Mouse (Mus musculus) midbrain, embryonic 16.5 days (tissue): ENCODE results near the gene Rassf1. TPM values are rescaled to one million over a fixed set of nuclear protein-coding genes. Genes with fewer than 3 reads are reported as not detected.
A peak's percentile ranks its signal among the peaks of the same experiment; 100 is the strongest.

Experiments used
- ATAC-seq: fragments of 200-750 bp; cut with Nextera tagmentation; 2 replicates; pipeline ENCODE4 v1.8.0; 2017; ENCODE audit warnings: moderate TSS enrichment
- H3K27ac ChIP-seq: fragments of 300-500 bp; sonication (generic); 2 replicates; pipeline ENCODE4 v1.5.1; 2014; ENCODE audit warnings: mild to moderate bottlenecking, low read length, mixed read lengths
- H3K27me3 ChIP-seq: fragments of 300-500 bp; sonication (generic); 2 replicates; pipeline ENCODE4 v1.6.1; 2014; ENCODE audit warnings: low read depth, low read length, mixed read lengths; ENCODE audit not compliant: control insufficient read depth, insufficient read depth
- H3K36me3 ChIP-seq: fragments of 300-500 bp; sonication (generic); 2 replicates; pipeline ENCODE4 v1.6.1; 2014; ENCODE audit warnings: mild to moderate bottlenecking, low read length, moderate library complexity, mixed read lengths; ENCODE audit not compliant: control insufficient read depth, insufficient read depth
- H3K4me1 ChIP-seq: fragments of 300-500 bp; sonication (generic); 2 replicates; pipeline ENCODE4 v1.6.1; 2014; ENCODE audit warnings: mild to moderate bottlenecking, low read length, mixed read lengths; ENCODE audit not compliant: control insufficient read depth, insufficient read depth
- H3K4me2 ChIP-seq: fragments of 300-500 bp; sonication (generic); 2 replicates; pipeline ENCODE4 v1.6.1; 2014; ENCODE audit warnings: mild to moderate bottlenecking, low read length, mixed read lengths
- H3K4me3 ChIP-seq: fragments of 300-500 bp; sonication (generic); 2 replicates; pipeline ENCODE4 v1.5.1; 2014; ENCODE audit warnings: low read depth, mild to moderate bottlenecking, low read length, moderate library complexity, mixed read lengths
- H3K9ac ChIP-seq: fragments of 300-500 bp; sonication (generic); 2 replicates; pipeline ENCODE4 v1.6.1; 2014; ENCODE audit warnings: low read depth, low read length, mixed read lengths
- H3K9me3 ChIP-seq: fragments of 300-500 bp; sonication (generic); replicated peaks from 2 replicates; pipeline ENCODE4 v1.6.1; 2014; ENCODE audit warnings: mild to moderate bottlenecking, low read length, mixed read lengths; ENCODE audit not compliant: control insufficient read depth, poor library complexity, severe bottlenecking
- WGBS: fragments of 180-500 bp; shearing (Covaris S2); extraction: QIAGEN DNeasy Blood & Tissue Kit; methylation state at CpG from one replicate; pipeline ENCODE4 v1.1.7; 2014; 5-methylcytosine and 5-hydroxymethylcytosine counted together
- polyA plus RNA-seq: library from polyadenylated mRNA; unstranded; fragments of >200 nt; fragmentation: Nextera tagmentation; extraction: Ambion mirVana; gene quantifications from 2 replicates; pipeline ENCODE4 v1.2.1, GENCODE M21; 2015

The Rassf1 gene
- polyA plus RNA-seq, 1 experiment from 2014 or later = 49.4 TPM

DNA sequence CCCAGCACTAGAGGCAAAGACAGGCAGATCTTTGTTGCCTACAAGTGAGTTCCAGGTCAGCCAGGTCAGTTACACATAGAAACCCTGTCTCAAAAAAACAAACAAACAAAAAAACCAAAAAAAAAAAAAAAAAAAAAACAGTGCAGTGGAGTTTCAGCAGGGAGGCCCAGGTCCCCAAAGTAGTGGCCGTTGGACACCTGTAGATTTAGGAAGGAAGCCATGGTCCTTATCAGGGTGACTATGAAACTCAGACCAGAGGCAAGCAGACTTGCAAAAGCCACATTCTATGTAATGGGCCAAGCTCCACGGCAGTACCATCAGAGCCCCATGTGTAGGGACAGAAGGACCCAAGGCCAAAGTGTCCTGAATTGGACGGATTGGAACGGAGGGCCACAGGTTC, 30.2 kb downstream of the Rassf1 start:
- 76% methylated on average over 4 of the region's 4 CpGs for WGBS
- Histone ChIP-seq H3K4me3 (peak overlapping the region; percentile 47), H3K4me1 (peaks cover 18% of the 10 kb centered on the region), H3K4me2 (peak overlapping the region; percentile 97), H3K27ac (no peak overlapping the region), H3K27me3 (no peaks in the 10 kb centered on the region), H3K36me3 (0 out of 2 replicates have a peak, but pooled peaks cover 4% of the 10 kb centered on the region), H3K9ac (peak overlapping the region; percentile 75), H3K9me3 (no peaks in the 10 kb centered on the region)
- no peak for ATAC-seq

DNA sequence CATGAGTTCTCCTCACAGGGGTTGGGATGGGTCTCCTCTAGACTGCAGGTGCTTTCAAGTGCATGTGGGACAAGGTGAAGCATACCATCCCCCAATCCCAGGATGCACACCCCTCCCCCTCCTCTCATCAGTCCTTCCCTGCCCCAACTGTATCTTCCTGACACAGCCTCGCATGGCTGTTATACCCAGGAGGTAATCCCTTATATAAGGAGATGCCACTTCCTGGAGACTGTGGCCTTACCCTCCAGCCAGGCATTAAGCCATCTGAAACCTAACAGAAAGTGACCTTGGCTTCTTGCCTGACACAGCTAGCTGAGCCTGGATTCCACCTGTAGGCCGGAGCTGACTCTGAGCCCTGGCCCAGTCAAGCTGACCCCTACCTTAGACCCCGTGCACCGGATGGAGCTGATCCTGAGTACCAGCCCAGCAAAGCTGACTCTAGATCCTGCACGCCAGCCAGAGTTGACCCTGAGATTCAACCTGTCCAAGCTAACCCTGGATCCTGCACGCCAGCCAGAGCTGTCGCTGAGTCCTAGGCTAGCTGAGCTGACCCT, 31.2 kb downstream of the Rassf1 start:
- Histone ChIP-seq H3K4me3 (no peak overlapping the region), H3K9ac (no peak overlapping the region), H3K36me3 (0 out of 2 replicates have a peak, but pooled peaks cover 4% of the 10 kb centered on the region), H3K9me3 (no peaks in the 10 kb centered on the region), H3K27ac (no peak overlapping the region), H3K4me1 (peaks cover 20% of the 10 kb centered on the region), H3K4me2 (no peak overlapping the region), H3K27me3 (no peaks in the 10 kb centered on the region)
- ATAC-seq = no peak
- WGBS = 89% methylated on average over 7 of the region's 7 CpGs

DNA sequence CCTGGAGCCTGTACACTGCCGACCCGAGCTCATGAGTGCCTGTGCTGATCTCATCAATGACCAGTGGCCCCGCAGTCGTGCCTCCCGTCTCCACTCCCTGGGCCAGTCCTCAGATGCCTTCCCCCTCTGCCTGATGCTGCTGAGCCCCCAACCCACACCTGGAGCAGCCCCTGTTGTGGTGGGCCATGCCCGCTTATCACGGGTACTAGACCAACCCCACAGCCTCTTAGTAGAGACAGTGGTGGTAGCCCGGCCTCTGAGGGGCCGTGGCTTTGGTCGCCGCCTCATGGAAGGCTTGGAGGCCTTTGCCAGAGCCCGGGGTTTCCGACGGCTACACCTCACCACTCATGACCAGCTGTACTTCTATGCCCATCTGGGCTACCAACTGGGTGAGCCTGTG, 31.8 kb downstream of the Rassf1 start:
- no peak overlapping the region for H3K4me2 ChIP-seq
- WGBS = 92% methylated on average over 14 of the region's 14 CpGs

DNA sequence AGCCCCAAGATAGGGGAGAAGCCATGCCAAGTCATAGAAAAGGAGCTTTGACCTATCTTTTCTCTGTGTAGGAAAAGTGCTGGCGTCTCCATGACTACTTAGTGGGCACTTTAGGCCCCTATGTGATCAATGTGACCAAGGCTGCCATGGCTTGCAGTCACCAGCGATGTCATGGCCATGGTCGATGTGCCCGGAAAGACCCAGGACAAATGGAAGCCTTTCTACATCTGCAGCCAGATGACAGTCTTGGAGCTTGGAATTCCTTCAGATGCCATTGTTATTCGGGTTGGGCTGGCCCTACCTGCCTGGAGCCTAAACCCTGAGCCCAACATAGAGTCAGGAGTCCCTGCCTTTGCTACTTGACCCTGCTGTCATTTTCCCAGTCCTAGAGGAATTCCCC, 35.1 kb downstream of the Rassf1 start:
- Histone ChIP-seq H3K4me1 (peaks cover 19% of the 10 kb centered on the region), H3K27ac (no peak overlapping the region), H3K9me3 (no peaks in the 10 kb centered on the region), H3K36me3 (peaks cover 14% of the 10 kb centered on the region), H3K4me3 (no peak overlapping the region), H3K27me3 (no peaks in the 10 kb centered on the region), H3K4me2 (no peak overlapping the region), H3K9ac (no peak overlapping the region)
- 96% methylated on average over 5 of the region's 5 CpGs for WGBS
- ATAC-seq = no peak

More for the DNA sequence above, 31.8 kb downstream of the Rassf1 start:
- Histone ChIP-seq H3K36me3 (0 out of 2 replicates have a peak, but pooled peaks cover 4% of the 10 kb centered on the region), H3K4me3 (no peak overlapping the region), H3K27ac (no peak overlapping the region), H3K27me3 (no peaks in the 10 kb centered on the region), H3K9ac (no peak overlapping the region), H3K4me1 (peaks cover 23% of the 10 kb centered on the region), H3K9me3 (no peaks in the 10 kb centered on the region)
- no peak for ATAC-seq

DNA sequence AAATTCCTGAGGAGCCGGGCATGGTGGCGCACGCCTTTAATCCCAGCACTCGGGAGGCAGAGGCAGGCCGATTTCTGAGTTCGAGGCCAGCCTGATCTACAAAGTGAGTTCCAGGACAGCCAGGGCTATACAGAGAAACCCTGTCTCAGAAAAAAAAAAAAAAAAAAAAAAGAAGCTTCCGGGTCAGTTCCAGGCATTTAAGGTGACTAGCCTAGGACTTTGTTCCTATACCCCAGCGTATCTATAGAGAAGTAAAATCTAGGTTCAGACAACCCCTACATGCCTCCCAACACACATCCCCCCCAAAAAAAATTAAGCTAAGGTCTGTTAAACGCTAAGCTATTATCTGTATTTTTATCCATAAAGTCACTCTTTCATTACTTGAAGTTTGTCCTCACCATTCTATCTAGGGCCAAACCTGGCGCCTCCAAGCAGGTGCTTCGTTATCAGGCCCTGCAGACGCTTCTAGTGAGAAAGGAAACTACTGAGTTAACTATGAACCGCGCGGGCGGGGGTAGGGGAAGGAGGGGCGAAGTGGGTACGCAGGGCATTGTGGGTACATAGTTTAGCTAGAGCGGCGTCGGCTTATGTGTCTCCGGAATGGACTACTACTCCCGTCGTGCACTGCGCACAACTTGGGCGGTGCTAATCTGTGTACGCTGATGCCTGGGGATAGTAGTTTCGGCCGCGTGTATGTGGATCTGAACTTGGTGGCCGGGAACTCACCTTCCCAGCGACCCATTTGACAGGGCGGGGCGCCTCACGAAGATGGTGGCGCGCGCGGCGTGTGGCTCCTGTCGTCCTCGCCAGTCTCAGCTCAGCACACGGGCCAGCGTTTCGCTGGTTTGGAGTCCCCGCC, 35.8 kb downstream of the Rassf1 start, which contains the start of gene Ifrd2:
Gene Ifrd2, plus strand, starts transcription at position 669 of the 859 bp plus-strand sequence.
- H3K27ac ChIP-seq = peak within 1 kb of the TSS; percentile 38; the same call in 1 of the 2 replicates

DNA sequence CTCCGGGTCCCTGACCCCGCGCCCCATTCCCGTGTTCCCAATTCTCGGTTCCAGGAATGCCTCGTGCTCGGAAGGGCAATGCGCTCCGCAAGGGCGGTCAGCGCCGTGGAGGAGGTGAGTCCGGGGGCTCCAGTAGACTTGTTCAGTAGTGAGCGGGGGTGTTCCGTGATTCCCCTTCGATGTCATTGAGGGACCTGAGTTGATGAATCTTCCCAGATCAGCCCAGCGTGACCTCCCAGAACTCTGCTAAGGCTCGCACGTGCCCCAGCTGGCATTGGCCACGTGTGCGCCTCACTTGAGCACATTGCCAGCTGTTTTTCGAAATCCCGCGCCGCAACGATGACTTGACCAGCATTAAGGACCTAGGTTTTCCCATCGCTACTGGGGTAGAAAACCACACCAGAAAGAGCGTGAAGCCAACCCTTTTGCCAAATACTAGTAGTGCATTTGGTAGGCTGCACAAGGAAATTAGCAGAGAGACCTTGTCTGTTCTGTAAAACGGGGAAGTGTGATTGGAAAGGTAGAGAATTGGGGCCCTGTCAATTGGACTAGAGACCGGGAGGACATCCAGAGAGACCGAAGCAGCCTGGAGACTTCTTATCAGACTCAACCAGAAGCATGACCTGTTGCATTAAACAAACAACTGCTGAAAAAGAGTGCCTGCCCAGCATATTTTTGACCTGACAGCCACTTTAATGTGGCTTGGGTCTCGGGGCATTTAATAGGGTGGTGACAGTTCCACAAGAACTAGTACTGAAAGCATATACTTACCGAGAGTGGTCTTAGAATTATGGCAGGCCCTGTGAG, 36.7 kb downstream of the Rassf1 start:
- peak overlapping the region; percentile 92 for H3K4me2 ChIP-seq
- ATAC-seq = no peak; the same call in 1 of the 2 replicates
- peaks cover 12% of the 10 kb centered on the region for H3K4me1 ChIP-seq
- peak overlapping the region; percentile 38; the same call in 1 of the 2 replicates for H3K27ac ChIP-seq
- H3K9me3 ChIP-seq = no peaks in the 10 kb centered on the region
- 7% methylated on average over 33 of the region's 33 CpGs for WGBS
- H3K4me3 ChIP-seq = peak overlapping the region; percentile 79
- no peaks in the 10 kb centered on the region for H3K27me3 ChIP-seq
- peak overlapping the region; percentile 67 for H3K9ac ChIP-seq
- peaks cover 12% of the 10 kb centered on the region for H3K36me3 ChIP-seq

More for the DNA sequence above, 35.8 kb downstream of the Rassf1 start, which contains the start of gene Ifrd2:
- ATAC-seq = peak; percentile 97
- Histone ChIP-seq H3K36me3 (peaks cover 14% of the 10 kb centered on the region), H3K9ac (peak within 1 kb of the TSS; percentile 67), H3K9me3 (no peaks in the 10 kb centered on the region), H3K4me2 (peak within 1 kb of the TSS; percentile 92), H3K4me3 (peak within 1 kb of the TSS; percentile 79), H3K27me3 (no peaks in the 10 kb centered on the region), H3K4me1 (peaks cover 14% of the 10 kb centered on the region)
- 13% methylated on average over 46 of the region's 46 CpGs for WGBS

DNA sequence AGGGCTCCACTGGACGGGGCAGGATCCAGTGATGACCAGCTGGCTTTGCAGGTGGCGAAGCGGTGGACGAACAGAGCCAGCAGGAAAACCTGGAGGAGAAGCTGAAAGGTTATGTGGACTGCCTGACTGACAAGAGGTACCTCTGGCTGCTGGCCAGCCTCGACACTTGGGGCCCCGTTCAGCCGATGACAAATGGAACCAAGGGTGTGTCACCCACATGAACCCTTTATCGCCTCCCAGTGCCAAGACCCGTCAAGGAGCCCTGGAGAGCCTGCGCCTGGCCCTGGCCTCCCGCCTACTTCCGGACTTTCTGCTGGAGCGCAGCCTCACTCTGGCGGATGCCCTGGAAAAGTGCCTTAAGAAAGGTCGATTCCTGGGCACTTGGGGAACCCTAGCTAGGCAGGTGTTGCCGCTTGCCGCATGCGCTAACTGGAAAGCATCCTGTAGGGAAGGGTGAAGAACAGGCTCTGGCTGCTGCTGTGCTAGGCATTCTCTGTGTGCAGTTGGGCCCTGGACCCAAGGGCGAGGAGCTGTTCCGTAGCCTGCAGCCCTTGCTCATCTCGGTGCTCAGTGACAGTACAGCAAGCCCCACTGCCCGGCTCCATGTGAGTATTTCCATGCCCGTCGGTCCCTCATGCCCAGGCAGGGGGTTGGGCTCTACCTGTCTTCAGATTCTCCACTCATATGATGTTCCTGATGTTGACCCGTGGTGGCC, 38.9 kb downstream of the Rassf1 start:
- WGBS = 92% methylated on average over 25 of the region's 25 CpGs

DNA sequence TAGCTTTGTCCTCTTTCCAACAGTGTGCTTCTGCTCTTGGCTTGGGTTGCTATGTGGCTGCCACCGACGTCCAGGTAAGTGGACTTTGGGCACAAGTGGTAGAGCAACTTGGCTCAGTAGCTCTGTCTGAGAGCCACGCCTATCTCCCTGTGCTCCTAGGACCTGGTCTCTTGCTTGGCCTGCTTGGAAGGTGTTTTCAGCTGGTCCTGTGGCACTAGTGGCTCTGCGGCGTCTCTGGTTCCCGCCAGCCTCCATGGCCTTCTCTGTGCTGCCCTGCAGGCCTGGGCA, 39.4 kb downstream of the Rassf1 start:
- ATAC-seq = no peak
- no peak overlapping the region for H3K9ac ChIP-seq
- no peak overlapping the region for H3K4me2 ChIP-seq
- H3K27ac ChIP-seq = no peak overlapping the region
- no peaks in the 10 kb centered on the region for H3K27me3 ChIP-seq
- no peak overlapping the region for H3K4me3 ChIP-seq
- peaks cover 12% of the 10 kb centered on the region for H3K4me1 ChIP-seq
- H3K36me3 ChIP-seq = peaks cover 20% of the 10 kb centered on the region
- WGBS = 92% methylated on average over 6 of the region's 6 CpGs
- H3K9me3 ChIP-seq = no peaks in the 10 kb centered on the region

More for the DNA sequence above, 38.9 kb downstream of the Rassf1 start:
- Histone ChIP-seq H3K27me3 (no peaks in the 10 kb centered on the region), H3K9me3 (no peaks in the 10 kb centered on the region), H3K27ac (no peak overlapping the region), H3K36me3 (peaks cover 20% of the 10 kb centered on the region), H3K4me2 (no peak overlapping the region), H3K4me3 (no peak overlapping the region), H3K9ac (no peak overlapping the region), H3K4me1 (peaks cover 12% of the 10 kb centered on the region)
- no peak for ATAC-seq
